In genomic region chrX:101515710-101516109, GRCm38 (mm10) we compare ENCODE assay signal across 12 mouse cellular contexts. TPM values are rescaled to one million over a fixed set of nuclear protein-coding genes. Genes with fewer than 3 reads are reported as not detected.
DNase-seq lines count a peak whose midpoint lies in the region; ATAC-seq and TF ChIP-seq lines count a peak whose summit lies in the region.
"Had no signal": no experiment of that assay in that cellular context is flagged by ENCODE, and none has a peak within 500 bp of the region (broad histone marks: within the 10 kb centered on the region; RNA-seq: fewer than 3 reads in every experiment).

No protein-coding gene starts in this region.

- ATAC-seq in monocyte, adult 5-6 weeks (replicated peaks; ENCODE audit: insufficient number of reproducible peaks, low FRiP score, low TSS enrichment, poor library complexity, severe bottlenecking), result no peak
- ATAC-seq: activated CD4-positive, CD25-positive, alpha-beta regulatory T cell, adult 4 months had no signal

- H3K27ac ChIP-seq in layer of hippocampus, adult 2 months, result no peak overlapping the region

- DNase-seq in embryo, embryonic 10 days (ENCODE audit: low spot score), result peak; percentile 21
- no peak for DNase-seq in embryo, embryonic 9.5 days (ENCODE audit: extremely low spot score)
- peak in 1 of 2 experiments; percentile 27 for DNase-seq in layer of hippocampus, adult 2 months (ENCODE audit: low spot score in 2 of 2)
- no peak for DNase-seq in layer of hippocampus, adult 9-10 months (ENCODE audit: low spot score)
- peak; percentile 54 for DNase-seq in 416B (ENCODE audit: low read depth)
- peak; percentile 11 for DNase-seq in embryo, embryonic 11 days
- DNase-seq in thymus, postnatal 4 days, result no peak
- DNase-seq: B cell, adult 2 months; heart, adult 18-20 months had no signal

- no peak overlapping the region for H3K4me3 ChIP-seq in layer of hippocampus, adult 2 months
- H3K4me3 ChIP-seq: erythroblast, embryonic 14.5 days had no signal

- peak; percentile 75 for TF ChIP-seq CTCF in layer of hippocampus, adult 2 months (conservative IDR thresholded peaks at IDR 0.05)

RNA-seq across cellular contexts. Expression of gene Taf1, which starts 16.8 kb away (rescaled TPM):
- total RNA-seq in layer of hippocampus, adult 2 months (2021), result 10 to 100 TPM; 45.0 to 46.4 TPM
- total RNA-seq in monocyte, adult 5-6 weeks (2017), result 55.4 to 102 TPM (median 69.7 TPM) in 3 replicates

Comparison
In these comparisons a context has a peak if more than half of its experiments do, and no peak if none do; other contexts are left out.
1. DNase-seq: peak in embryo, embryonic 10 days (single experiment), 416B (single experiment) and embryo, embryonic 11 days (single experiment); none in embryo, embryonic 9.5 days (single experiment), layer of hippocampus, adult 9-10 months (single experiment) and thymus, postnatal 4 days (single experiment).